Mouse (Mus musculus) layer of hippocampus, adult 8-10 months (tissue): ENCODE measurements at regions not wholly inside any gene's neighbourhood (a gene's known extent, or its start where the extent isn't known, plus 50 kb on each side); places are given as distances from the start of the nearest gene placed in this dataset.

Experiments
- DNase-seq, 2 experiments: peaks; one replicate each; pipeline ENCODE4 v3.0.0; 2022; ENCODE audit warnings: low spot score in 2 of 2

GRCm38 (mm10) chr12:7382455-7382854 lies 595.0 kb upstream of the Apob start:
- DNase-seq, result no peak

GRCm38 (mm10) chr12:7403800-7404199 lies 573.6 kb upstream of the Apob start:
- DNase-seq, result no peak

- DNase-seq, result no peak
Observed at GRCm38 (mm10) chr12:7411810-7412209, 565.6 kb upstream of the Apob start.

- DNase-seq, result no peak
Observed at GRCm38 (mm10) chr12:7420276-7420675, 557.2 kb upstream of the Apob start.

- no peak for DNase-seq
Observed at GRCm38 (mm10) chr12:7421826-7422540, 555.5 kb upstream of the Apob start.

- DNase-seq, result no peak
Observed at GRCm38 (mm10) chr12:7430981-7431380, 546.5 kb upstream of the Apob start.

- no peak for DNase-seq
Observed at GRCm38 (mm10) chr12:7445238-7445637, 532.2 kb upstream of the Apob start.

GRCm38 (mm10) chr12:7450506-7450905 lies 526.9 kb upstream of the Apob start:
- DNase-seq, result no peak

GRCm38 (mm10) chr12:7457036-7457435 lies 520.4 kb upstream of the Apob start:
- no peak for DNase-seq

GRCm38 (mm10) chr12:7457544-7457943 lies 519.9 kb upstream of the Apob start:
- no peak for DNase-seq

GRCm38 (mm10) chr12:7464947-7465346 lies 512.5 kb upstream of the Apob start:
- DNase-seq, result no peak

GRCm38 (mm10) chr12:7512579-7513248 lies 464.7 kb upstream of the Apob start:
- DNase-seq, result no peak

GRCm38 (mm10) chr12:7537389-7537788 lies 440.1 kb upstream of the Apob start:
- DNase-seq, result no peak

GRCm38 (mm10) chr12:7543281-7543981 lies 434.0 kb upstream of the Apob start:
- DNase-seq, result no peak

GRCm38 (mm10) chr12:7548759-7549158 lies 428.7 kb upstream of the Apob start:
- DNase-seq, result no peak

- DNase-seq, result no peak
Observed at GRCm38 (mm10) chr12:7560245-7560644, 417.2 kb upstream of the Apob start.

GRCm38 (mm10) chr12:7576081-7576480 lies 401.4 kb upstream of the Apob start:
- DNase-seq, result no peak

GRCm38 (mm10) chr12:7587501-7587900 lies 389.9 kb upstream of the Apob start:
- no peak for DNase-seq

GRCm38 (mm10) chr12:7611272-7612092 lies 366.0 kb upstream of the Apob start:
- no peak for DNase-seq

- no peak for DNase-seq
Observed at GRCm38 (mm10) chr12:7636417-7637175, 340.9 kb upstream of the Apob start.

GRCm38 (mm10) chr12:7637629-7638028 lies 339.8 kb upstream of the Apob start:
- DNase-seq, result no peak
